Comparison of ENCODE assay signal across 20 mouse cellular contexts in the genomic region with DNA sequence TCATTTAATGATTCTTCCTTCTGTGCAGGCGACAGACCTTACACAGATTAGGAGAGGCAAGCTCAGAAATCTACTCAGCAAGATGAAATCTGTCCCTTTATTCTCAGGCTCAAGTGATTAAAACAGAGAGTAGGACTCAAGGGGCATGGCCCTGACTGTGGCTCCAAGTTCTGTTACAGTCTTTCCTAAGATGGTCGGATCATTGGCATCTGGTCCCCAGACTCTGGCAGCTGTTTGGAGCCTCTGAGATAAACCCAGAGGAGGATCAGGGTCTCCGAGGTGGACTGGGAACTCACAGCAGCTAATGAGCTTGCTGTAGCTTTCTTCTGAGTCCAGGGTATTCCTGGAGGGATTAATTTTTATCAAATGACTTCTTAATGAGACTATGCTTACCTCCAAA. TPM values are rescaled to one million over a fixed set of nuclear protein-coding genes. Genes with fewer than 3 reads are reported as not detected.
"Had no signal": no experiment of that assay in that cellular context is flagged by ENCODE, and none has a peak within 500 bp of the region (broad histone marks: within the 10 kb centered on the region; RNA-seq: fewer than 3 reads in every experiment).

No protein-coding gene starts in this region.

- H3K27me3 ChIP-seq: midbrain, embryonic 15.5 days; neural tube, embryonic 13.5 days; neural tube, embryonic 15.5 days had no signal

- H3K9me3 ChIP-seq: midbrain, embryonic 10.5 days; midbrain, embryonic 12.5 days; midbrain, embryonic 15.5 days; neural tube, embryonic 13.5 days; neural tube, embryonic 15.5 days had no signal

- ATAC-seq: midbrain, embryonic 15.5 days had no signal

- H3K4me1 ChIP-seq: midbrain, embryonic 10.5 days; midbrain, embryonic 12.5 days; midbrain, embryonic 15.5 days had no signal

- H3K9ac ChIP-seq: lung, embryonic 14.5 days; midbrain, embryonic 12.5 days; midbrain, embryonic 15.5 days; neural tube, embryonic 13.5 days; neural tube, embryonic 15.5 days had no signal

- DNase-seq: lung, adult 18-20 months; lung, embryonic 14.5 days; lung, postnatal 10 days; lung, postnatal 4 days; right cerebral cortex, adult 18-20 months; right cerebral cortex, postnatal 25 days; right cerebral cortex, postnatal 4 days; spleen, adult 18-20 months; thymus, adult 18-20 months; thymus, postnatal 14 days; thymus, postnatal 36 days had no signal

- H3K4me3 ChIP-seq: midbrain, embryonic 10.5 days; midbrain, embryonic 12.5 days; midbrain, embryonic 15.5 days; myocyte; neural tube, embryonic 13.5 days; neural tube, embryonic 15.5 days had no signal

- H3K4me2 ChIP-seq: lung, embryonic 14.5 days; midbrain, embryonic 12.5 days; midbrain, embryonic 15.5 days; neural tube, embryonic 13.5 days; neural tube, embryonic 15.5 days had no signal

- H3K27ac ChIP-seq: midbrain, embryonic 10.5 days; midbrain, embryonic 12.5 days; midbrain, embryonic 15.5 days; neural tube, embryonic 13.5 days; neural tube, embryonic 15.5 days had no signal

- H3K36me3 ChIP-seq: midbrain, embryonic 10.5 days; midbrain, embryonic 12.5 days; midbrain, embryonic 15.5 days; neural tube, embryonic 13.5 days; neural tube, embryonic 15.5 days had no signal

RNA-seq across cellular contexts. Expression of a gene that starts 51.7 kb away (rescaled TPM):
- total RNA-seq: megakaryocyte, adult 5-6 weeks; megakaryocyte-erythroid progenitor cell, adult 5-6 weeks had no signal
- polyA plus RNA-seq: myocyte; thymus, postnatal 0 days had no signal
